Comparison of ENCODE assay signal across 12 mouse cellular contexts in genomic region chr2:74747006-74747405, GRCm38 (mm10). TPM values are rescaled to one million over a fixed set of nuclear protein-coding genes. Genes with fewer than 3 reads are reported as not detected.
A peak's percentile ranks its signal among the peaks of the same experiment; 100 is the strongest.
DNase-seq lines count a peak whose midpoint lies in the region; ATAC-seq and TF ChIP-seq lines count a peak whose summit lies in the region.
"Had no signal": no experiment of that assay in that cellular context is flagged by ENCODE, and none has a peak within 500 bp of the region (broad histone marks: within the 10 kb centered on the region; RNA-seq: fewer than 3 reads in every experiment).

No protein-coding gene starts in this region.

- peaks cover 25% of the 10 kb centered on the region for H3K4me1 ChIP-seq in heart, embryonic 10.5 days
- H3K4me1 ChIP-seq in testis, adult 2 months (ENCODE audit: control insufficient read depth, insufficient read depth, low read length): peaks cover 19% of the 10 kb centered on the region
- peaks cover 23% of the 10 kb centered on the region for H3K4me1 ChIP-seq in limb, embryonic 12.5 days (replicated peaks)
- H3K4me1 ChIP-seq in forebrain, postnatal 0 days (ENCODE audit: insufficient read depth): no peaks in the 10 kb centered on the region

- no peak overlapping the region for H3K27ac ChIP-seq in heart, embryonic 10.5 days
- no peak overlapping the region for H3K27ac ChIP-seq in testis, adult 2 months (ENCODE audit: control insufficient read depth, insufficient read depth, low read depth, low read length)
- H3K27ac ChIP-seq in limb, embryonic 12.5 days: no peak overlapping the region
- no peak overlapping the region for H3K27ac ChIP-seq in forebrain, postnatal 0 days (ENCODE audit: low read depth, low read length)

- intact Hi-C loops in heart, postnatal 25 days (cut with DNase I): no loop called here

- DNase-seq in heart, embryonic 10.5 days (ENCODE audit: low spot score): no peak
- no peak for DNase-seq in heart, postnatal 25 days (ENCODE audit: low spot score)
- no peak for DNase-seq in testis, postnatal 14 days (ENCODE audit: low spot score)
- no peak for DNase-seq in gastrocnemius, adult 8-10 months (ENCODE audit: low spot score in 2 of 2)
- DNase-seq in forebrain, postnatal 0 days: no peak
- no peak for DNase-seq in liver
- DNase-seq: cerebellum, adult 2 months had no signal

- H3K4me2 ChIP-seq in limb, embryonic 12.5 days: peak overlapping the region; percentile 41
- H3K4me2 ChIP-seq in forebrain, postnatal 0 days (ENCODE audit: low read depth): no peak overlapping the region

- H3K4me3 ChIP-seq in heart, embryonic 10.5 days: peak overlapping the region; percentile 46
- H3K4me3 ChIP-seq in testis, adult 2 months (ENCODE audit: control insufficient read depth, low read depth, low read length): peak overlapping the region; percentile 30
- H3K4me3 ChIP-seq in limb, embryonic 12.5 days (replicated peaks): peak overlapping the region; percentile 30
- no peak overlapping the region for H3K4me3 ChIP-seq in forebrain, postnatal 0 days (ENCODE audit: low read depth, low read length)
- H3K4me3 ChIP-seq: megakaryocyte, embryonic 14.5 days had no signal

- WGBS in heart, embryonic 10.5 days: 2% methylated on average over 24 of the region's 24 CpGs
- WGBS in limb, embryonic 12.5 days: 6% methylated on average over 24 of the region's 24 CpGs
- WGBS in forebrain, postnatal 0 days: 3% methylated on average over 24 of the region's 24 CpGs

- no peak for TF ChIP-seq POLR2A in testis, adult 2 months (IDR thresholded peaks at IDR 0.05; ENCODE audit: control insufficient read depth, low read depth, low read length)

- no peak for TF ChIP-seq CTCF in testis, adult 2 months (IDR thresholded peaks at IDR 0.05; ENCODE audit: control insufficient read depth, insufficient read depth, insufficient replicate concordance, low read depth, low read length)
- no peak for TF ChIP-seq CTCF in forebrain, postnatal 0 days (IDR thresholded peaks at IDR 0.05; ENCODE audit: low read depth)

- ATAC-seq in limb, embryonic 12.5 days (ENCODE audit: insufficient number of reproducible peaks, insufficient read depth, low FRiP score, low TSS enrichment, low read depth): no peak
- no peak for ATAC-seq in forebrain, postnatal 0 days

- H3K36me3 ChIP-seq in heart, embryonic 10.5 days: no peaks in the 10 kb centered on the region
- H3K36me3 ChIP-seq in testis, adult 2 months (ENCODE audit: control insufficient read depth, insufficient read depth, low read length): no peaks in the 10 kb centered on the region
- H3K36me3 ChIP-seq in limb, embryonic 12.5 days: no peaks in the 10 kb centered on the region
- H3K36me3 ChIP-seq in forebrain, postnatal 0 days (ENCODE audit: insufficient read depth): no peaks in the 10 kb centered on the region

- H3K9ac ChIP-seq in limb, embryonic 12.5 days (replicated peaks): no peak overlapping the region
- no peak overlapping the region for H3K9ac ChIP-seq in forebrain, postnatal 0 days

- peaks cover 100% of the 10 kb centered on the region for H3K27me3 ChIP-seq in heart, embryonic 10.5 days (ENCODE audit: insufficient read depth, poor library complexity, severe bottlenecking)
- peaks cover 5% of the 10 kb centered on the region for H3K27me3 ChIP-seq in testis, adult 2 months (ENCODE audit: control insufficient read depth, insufficient read depth, low read length)
- H3K27me3 ChIP-seq in limb, embryonic 12.5 days: peaks cover 94% of the 10 kb centered on the region
- peaks cover 95% of the 10 kb centered on the region for H3K27me3 ChIP-seq in forebrain, postnatal 0 days (ENCODE audit: insufficient read depth, low read length)

- no peaks in the 10 kb centered on the region for H3K9me3 ChIP-seq in heart, embryonic 10.5 days
- no peaks in the 10 kb centered on the region for H3K9me3 ChIP-seq in limb, embryonic 12.5 days
- H3K9me3 ChIP-seq in forebrain, postnatal 0 days (ENCODE audit: low read length): no peaks in the 10 kb centered on the region

RNA-seq across cellular contexts. Expression of gene Hoxd1, which starts 15.8 kb away (rescaled TPM):
- polyA plus RNA-seq in heart, embryonic 10.5 days (2016; fragmentation: Nextera tagmentation; extraction: Ambion mirVana): 0.22 and 0.49 TPM in 2 replicates
- total RNA-seq in heart, postnatal 25 days (2021): not detected
- polyA plus RNA-seq in testis, adult 2 months (2012; rRNA removed): not detected in 2 replicates
- polyA plus RNA-seq in limb, embryonic 12.5 days (2016; fragmentation: Nextera tagmentation; extraction: Ambion mirVana): 0.41 and 0.43 TPM in 2 replicates
- total RNA-seq in gastrocnemius, adult 8-10 months (2022): not detected
- total RNA-seq in forebrain, postnatal 0 days (2014; rRNA removed): not detected in 2 replicates
- polyA plus RNA-seq in forebrain, postnatal 0 days (2015; fragmentation: Nextera tagmentation; extraction: Ambion mirVana): not detected in 2 replicates
- total RNA-seq: liver, adult 2 months had no signal
- polyA plus RNA-seq: large intestine, adult 2 months; liver, adult 2 months had no signal

RNA-seq across cellular contexts. Expression of gene Gm28230, which starts 20.5 kb away (rescaled TPM):
- polyA plus RNA-seq in heart, embryonic 10.5 days (2016; fragmentation: Nextera tagmentation; extraction: Ambion mirVana): 0.07 and 0.35 TPM in 2 replicates
- not detected for total RNA-seq in heart, postnatal 25 days (2021)
- polyA plus RNA-seq in testis, adult 2 months (2012; rRNA removed): 0.46 and 1.2 TPM in 2 replicates
- 0.38 and 0.51 TPM in 2 replicates for polyA plus RNA-seq in limb, embryonic 12.5 days (2016; fragmentation: Nextera tagmentation; extraction: Ambion mirVana)
- under 1 TPM in 1 of 4 experiments, not detected in 3; 0.31 TPM for total RNA-seq in gastrocnemius, adult 8-10 months (2022)
- not detected in 2 replicates for total RNA-seq in forebrain, postnatal 0 days (2014; rRNA removed)
- polyA plus RNA-seq in forebrain, postnatal 0 days (2015; fragmentation: Nextera tagmentation; extraction: Ambion mirVana): not detected in 2 replicates
- total RNA-seq: liver, adult 2 months had no signal
- polyA plus RNA-seq: liver, adult 2 months had no signal

RNA-seq across cellular contexts. Expression of gene Hoxd4, which starts 35.3 kb away (rescaled TPM):
- polyA plus RNA-seq in heart, embryonic 10.5 days (2016; fragmentation: Nextera tagmentation; extraction: Ambion mirVana): 0.29 TPM in 1 of 2 replicates, not detected in the other
- under 1 TPM; 0.42 to 0.56 TPM for total RNA-seq in heart, postnatal 25 days (2021)
- polyA plus RNA-seq in testis, adult 2 months (2012; rRNA removed): 3.3 and 5.3 TPM in 2 replicates
- 0.55 and 0.78 TPM in 2 replicates for polyA plus RNA-seq in limb, embryonic 12.5 days (2016; fragmentation: Nextera tagmentation; extraction: Ambion mirVana)
- total RNA-seq in gastrocnemius, adult 8-10 months (2022): 1 to 10 TPM; 1.1 to 1.9 (median 1.5) TPM
- not detected in 2 replicates for total RNA-seq in forebrain, postnatal 0 days (2014; rRNA removed)
- polyA plus RNA-seq in forebrain, postnatal 0 days (2015; fragmentation: Nextera tagmentation; extraction: Ambion mirVana): not detected in 2 replicates

RNA-seq across cellular contexts. Expression of gene Hoxd3, which starts 35.3 kb away (rescaled TPM):
- 0.73 and 2.9 TPM in 2 replicates for polyA plus RNA-seq in heart, embryonic 10.5 days (2016; fragmentation: Nextera tagmentation; extraction: Ambion mirVana)
- total RNA-seq in heart, postnatal 25 days (2021): not detected
- polyA plus RNA-seq in testis, adult 2 months (2012; rRNA removed): 0.48 and 1.4 TPM in 2 replicates
- polyA plus RNA-seq in limb, embryonic 12.5 days (2016; fragmentation: Nextera tagmentation; extraction: Ambion mirVana): 1.4 and 1.5 TPM in 2 replicates
- under 1 TPM in 2 of 4 experiments, not detected in 2; 0.17 to 0.29 TPM for total RNA-seq in gastrocnemius, adult 8-10 months (2022)
- total RNA-seq in forebrain, postnatal 0 days (2014; rRNA removed): not detected in 2 replicates
- polyA plus RNA-seq in forebrain, postnatal 0 days (2015; fragmentation: Nextera tagmentation; extraction: Ambion mirVana): not detected in 2 replicates
- total RNA-seq: liver, adult 2 months had no signal
- polyA plus RNA-seq: liver, adult 2 months had no signal

RNA-seq across cellular contexts. Expression of gene Hoxd8, which starts 42.6 kb away (rescaled TPM):
- polyA plus RNA-seq in heart, embryonic 10.5 days (2016; fragmentation: Nextera tagmentation; extraction: Ambion mirVana): 0.09 and 1.3 TPM in 2 replicates
- 1 to 10 TPM; 1.0 to 1.2 TPM for total RNA-seq in heart, postnatal 25 days (2021)
- 23.1 and 23.6 TPM in 2 replicates for polyA plus RNA-seq in testis, adult 2 months (2012; rRNA removed)
- polyA plus RNA-seq in limb, embryonic 12.5 days (2016; fragmentation: Nextera tagmentation; extraction: Ambion mirVana): 7.5 and 7.8 TPM in 2 replicates
- 10 to 100 TPM; 46.8 to 53.5 (median 51.3) TPM for total RNA-seq in gastrocnemius, adult 8-10 months (2022)
- 0.10 TPM in 1 of 2 replicates, not detected in the other for total RNA-seq in forebrain, postnatal 0 days (2014; rRNA removed)
- polyA plus RNA-seq in forebrain, postnatal 0 days (2015; fragmentation: Nextera tagmentation; extraction: Ambion mirVana): 0.22 TPM in 1 of 2 replicates, not detected in the other
- total RNA-seq: liver, adult 2 months had no signal
- polyA plus RNA-seq: cerebellum, adult 2 months had no signal
